Mouse (Mus musculus): Measurements from ENCODE around the gene Pabpc4. TPM values are rescaled to one million over a fixed set of nuclear protein-coding genes. Genes with fewer than 3 reads are reported as not detected.

The Pabpc4 gene
- polyA plus RNA-seq, 1 experiment = 35.3 TPM

GRCm38 (mm10) chr4:123228270-123228669, 33.9 kb upstream of the Pabpc4 start:
- TF ChIP-seq CTCF (IDR thresholded peaks at IDR 0.05; ENCODE audit: extremely low read depth, insufficient read depth, low read length) = no peak
- TF ChIP-seq POLR2A (IDR thresholded peaks at IDR 0.05; ENCODE audit: extremely low read depth, insufficient read depth, low read length) = no peak
- Histone ChIP-seq H3K27ac (ENCODE audit: insufficient read depth, low read length) (no peak overlapping the region), H3K4me3 (ENCODE audit: insufficient read depth, low read length) (no peak overlapping the region), H3K4me1 (ENCODE audit: control insufficient read depth, insufficient read depth, low read length) (peaks cover 1% of the 10 kb centered on the region; the same call in 1 of the 2 replicates)

DNA sequence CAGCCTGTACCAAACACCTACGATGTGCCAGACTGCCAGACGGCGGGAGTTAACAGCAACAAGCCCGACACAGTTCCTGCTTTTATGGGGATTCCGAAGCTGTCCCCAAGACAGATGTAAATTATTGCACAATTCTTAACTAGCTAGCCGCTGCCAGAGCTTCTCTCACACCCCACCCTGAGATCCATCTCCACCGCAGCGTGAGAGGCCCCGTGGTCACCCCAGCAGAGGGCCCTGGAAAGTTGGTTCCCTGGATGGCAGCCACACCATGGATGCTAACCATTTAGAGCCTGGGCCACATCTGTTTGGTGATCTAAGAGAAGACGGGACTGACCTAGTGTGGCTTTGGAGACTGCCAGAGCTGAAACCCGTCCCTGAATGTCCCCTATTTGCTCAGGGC, 33.0 kb upstream of the Pabpc4 start:
- H3K4me3 ChIP-seq (ENCODE audit: insufficient read depth, low read length) = no peak overlapping the region
- peaks cover 1% of the 10 kb centered on the region; the same call in 1 of the 2 replicates for H3K4me1 ChIP-seq (ENCODE audit: control insufficient read depth, insufficient read depth, low read length)
- H3K27ac ChIP-seq (ENCODE audit: insufficient read depth, low read length) = no peak overlapping the region
- no peak for TF ChIP-seq CTCF (IDR thresholded peaks at IDR 0.05; ENCODE audit: extremely low read depth, insufficient read depth, low read length)
- TF ChIP-seq POLR2A (IDR thresholded peaks at IDR 0.05; ENCODE audit: extremely low read depth, insufficient read depth, low read length) = no peak

DNA sequence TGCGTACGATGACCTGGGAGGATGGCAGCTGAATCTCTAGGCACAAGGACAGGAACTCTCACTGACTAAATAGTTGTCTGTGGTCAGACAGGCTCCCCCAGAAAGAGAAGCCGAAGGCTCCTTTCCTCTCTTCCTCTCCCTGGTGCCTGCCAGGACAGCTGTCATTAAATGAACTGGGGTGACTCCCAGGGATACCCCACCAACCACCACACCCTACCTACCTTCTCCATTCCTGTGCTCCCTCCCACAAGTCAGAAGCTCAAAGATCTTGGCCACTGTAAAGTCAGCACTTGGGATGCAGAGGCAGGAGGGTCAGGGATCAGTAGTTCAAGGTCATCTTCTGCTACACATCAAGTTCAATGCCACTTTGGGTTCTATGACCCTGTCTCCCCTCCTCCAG, 29.3 kb upstream of the Pabpc4 start:
- TF ChIP-seq POLR2A (IDR thresholded peaks at IDR 0.05; ENCODE audit: extremely low read depth, insufficient read depth, low read length) (no peak), CTCF (IDR thresholded peaks at IDR 0.05; ENCODE audit: extremely low read depth, insufficient read depth, low read length) (no peak)
- Histone ChIP-seq H3K4me3 (ENCODE audit: insufficient read depth, low read length) (no peak overlapping the region), H3K27ac (ENCODE audit: insufficient read depth, low read length) (no peak overlapping the region), H3K4me1 (ENCODE audit: control insufficient read depth, insufficient read depth, low read length) (no peaks in the 10 kb centered on the region)

DNA sequence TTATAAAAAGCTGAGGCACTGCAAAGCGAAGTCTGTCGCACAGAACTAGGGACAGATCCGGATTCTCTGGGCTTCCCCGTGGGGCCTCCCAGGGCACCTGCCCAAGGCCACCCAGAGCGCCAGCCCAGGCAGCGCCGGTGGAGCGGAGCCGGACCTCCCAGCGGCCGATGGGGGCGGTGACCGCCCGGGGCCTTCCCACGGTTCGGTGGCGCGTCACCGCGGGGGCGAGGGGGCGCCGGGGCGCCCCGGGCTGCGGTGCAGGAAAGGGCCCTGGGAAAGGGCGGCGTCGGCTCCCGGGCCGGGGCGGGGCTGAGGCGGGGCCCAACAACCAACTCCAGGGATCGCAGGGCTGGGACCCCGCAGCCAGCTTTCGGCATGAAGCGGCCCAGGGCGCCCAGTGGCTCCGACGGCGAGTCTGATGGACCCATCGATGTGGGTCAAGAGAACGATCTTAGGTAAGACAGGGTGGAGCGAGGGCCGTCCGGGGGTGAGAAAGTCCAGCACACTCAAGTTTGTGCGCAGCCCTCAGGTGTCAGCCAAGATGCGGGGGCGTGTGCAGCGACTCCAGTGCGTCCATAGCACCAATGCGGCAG, 28.6 kb upstream of the Pabpc4 start, which contains the start of gene Heyl:
TSS of gene Heyl (plus strand) at position 65 of the 593 bp plus-strand sequence.
- Histone ChIP-seq H3K27ac (ENCODE audit: insufficient read depth, low read length) (no peak within 1 kb of the TSS), H3K4me1 (ENCODE audit: control insufficient read depth, insufficient read depth, low read length) (no peaks in the 10 kb centered on the region), H3K4me3 (ENCODE audit: insufficient read depth, low read length) (no peak within 1 kb of the TSS)
- TF ChIP-seq CTCF (IDR thresholded peaks at IDR 0.05; ENCODE audit: extremely low read depth, insufficient read depth, low read length) (no peak), POLR2A (IDR thresholded peaks at IDR 0.05; ENCODE audit: extremely low read depth, insufficient read depth, low read length) (no peak)

GRCm38 (mm10) chr4:123235835-123236430, 26.2 kb upstream of the Pabpc4 start:
- no peaks in the 10 kb centered on the region for H3K4me1 ChIP-seq (ENCODE audit: control insufficient read depth, insufficient read depth, low read length)
- no peak overlapping the region for H3K4me3 ChIP-seq (ENCODE audit: insufficient read depth, low read length)
- H3K27ac ChIP-seq (ENCODE audit: insufficient read depth, low read length) = no peak overlapping the region
- TF ChIP-seq POLR2A (IDR thresholded peaks at IDR 0.05; ENCODE audit: extremely low read depth, insufficient read depth, low read length) = no peak
- TF ChIP-seq CTCF (IDR thresholded peaks at IDR 0.05; ENCODE audit: extremely low read depth, insufficient read depth, low read length) = no peak

- Histone ChIP-seq H3K27ac (ENCODE audit: insufficient read depth, low read length) (no peak overlapping the region), H3K4me3 (ENCODE audit: insufficient read depth, low read length) (no peak overlapping the region), H3K4me1 (ENCODE audit: control insufficient read depth, insufficient read depth, low read length) (no peaks in the 10 kb centered on the region)
- no peak for TF ChIP-seq CTCF (IDR thresholded peaks at IDR 0.05; ENCODE audit: extremely low read depth, insufficient read depth, low read length)
- TF ChIP-seq POLR2A (IDR thresholded peaks at IDR 0.05; ENCODE audit: extremely low read depth, insufficient read depth, low read length) = no peak
Observed at GRCm38 (mm10) chr4:123236431-123237031, 25.6 kb upstream of the Pabpc4 start.

DNA sequence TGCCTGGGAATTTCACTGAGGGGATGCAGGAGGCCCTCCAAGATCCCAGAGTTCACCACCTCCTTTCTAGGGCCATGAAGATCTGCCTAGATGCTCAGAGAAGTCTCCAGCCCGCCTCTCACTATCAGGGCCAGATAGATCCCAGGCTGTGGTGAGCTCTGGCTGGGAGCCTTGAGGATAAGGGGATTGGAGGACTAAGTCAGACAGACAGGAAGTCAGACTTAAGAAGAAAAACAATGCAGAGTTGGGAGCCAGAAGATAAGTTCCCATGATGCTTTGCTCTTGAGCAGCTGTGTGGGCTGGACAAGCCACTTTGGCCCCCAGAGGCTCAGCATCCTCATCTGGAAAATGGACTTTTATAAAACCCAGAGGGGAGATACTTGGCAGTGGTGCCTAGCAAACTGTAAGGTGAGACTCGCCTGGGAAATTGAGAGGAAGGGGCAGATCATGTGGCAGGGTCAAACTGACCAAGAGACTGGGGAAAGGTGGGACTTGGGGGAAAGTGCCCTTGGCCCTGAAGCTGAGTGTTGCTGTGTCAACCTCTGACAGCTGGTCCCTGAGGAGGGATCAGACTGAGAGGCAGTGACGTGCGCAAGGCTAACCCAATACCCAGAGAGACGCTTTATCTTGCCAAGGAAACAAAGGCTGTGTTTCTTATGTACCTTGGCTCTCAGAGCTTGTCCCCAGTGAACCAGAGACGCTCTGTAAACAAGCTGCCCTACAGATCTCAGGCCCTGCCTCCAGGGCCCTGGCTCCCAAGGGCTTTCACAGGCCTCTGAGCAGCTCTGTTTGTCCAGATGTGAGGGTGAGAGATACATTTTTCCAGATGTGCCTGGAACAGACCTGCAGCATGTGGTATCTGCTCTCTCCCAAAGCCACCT, 24.5 kb upstream of the Pabpc4 start:
- H3K4me1 ChIP-seq (ENCODE audit: control insufficient read depth, insufficient read depth, low read length) = no peaks in the 10 kb centered on the region

GRCm38 (mm10) chr4:123239361-123240203, 22.6 kb upstream of the Pabpc4 start:
- no peaks in the 10 kb centered on the region for H3K4me1 ChIP-seq (ENCODE audit: control insufficient read depth, insufficient read depth, low read length)
- no peak overlapping the region for H3K4me3 ChIP-seq (ENCODE audit: insufficient read depth, low read length)
- TF ChIP-seq POLR2A (IDR thresholded peaks at IDR 0.05; ENCODE audit: extremely low read depth, insufficient read depth, low read length) (no peak), CTCF (IDR thresholded peaks at IDR 0.05; ENCODE audit: extremely low read depth, insufficient read depth, low read length) (no peak)
- no peak overlapping the region for H3K27ac ChIP-seq (ENCODE audit: insufficient read depth, low read length)

More for the DNA sequence above, 24.5 kb upstream of the Pabpc4 start:
- TF ChIP-seq POLR2A (IDR thresholded peaks at IDR 0.05; ENCODE audit: extremely low read depth, insufficient read depth, low read length) (no peak), CTCF (IDR thresholded peaks at IDR 0.05; ENCODE audit: extremely low read depth, insufficient read depth, low read length) (no peak)
- Histone ChIP-seq H3K4me3 (ENCODE audit: insufficient read depth, low read length) (no peak overlapping the region), H3K27ac (ENCODE audit: insufficient read depth, low read length) (no peak overlapping the region)

All from cortical plate, adult 2 months (tissue).